Mouse (Mus musculus) neural tube, embryonic 13.5 days (tissue): ENCODE measurements at regions not wholly inside any gene's neighbourhood (a gene's known extent, or its start where the extent isn't known, plus 50 kb on each side); places are given as distances from the start of the nearest gene placed in this dataset.

Experiments
- ATAC-seq: fragments of 200-750 bp; cut with Nextera tagmentation; 2 replicates; pipeline ENCODE4 v1.8.0; 2017; ENCODE audit warnings: low read depth, mild to moderate bottlenecking, moderate TSS enrichment, moderate library complexity
- H3K27ac ChIP-seq: fragments of 300-500 bp; sonication (generic); replicated peaks from 2 replicates; pipeline ENCODE4 v1.5.1; 2015; ENCODE audit warnings: moderate library complexity, mild to moderate bottlenecking, inconsistent platforms
- H3K27me3 ChIP-seq: fragments of 300-500 bp; sonication (generic); 2 replicates; pipeline ENCODE4 v1.6.1; 2015; ENCODE audit warnings: mild to moderate bottlenecking, inconsistent platforms
- H3K36me3 ChIP-seq: fragments of 300-500 bp; sonication (generic); 2 replicates; pipeline ENCODE4 v1.6.1; 2015; ENCODE audit warnings: mild to moderate bottlenecking, inconsistent platforms
- H3K4me1 ChIP-seq: fragments of 300-500 bp; sonication (generic); replicated peaks from 2 replicates; pipeline ENCODE4 v1.6.1; 2015; ENCODE audit warnings: inconsistent platforms
- H3K4me2 ChIP-seq: fragments of 300-500 bp; sonication (generic); 2 replicates; pipeline ENCODE4 v1.6.1; 2015; ENCODE audit warnings: inconsistent platforms, mild to moderate bottlenecking, moderate library complexity
- H3K4me3 ChIP-seq: fragments of 300-500 bp; sonication (generic); 2 replicates; pipeline ENCODE4 v1.5.1; 2015; ENCODE audit warnings: mild to moderate bottlenecking, inconsistent platforms
- H3K9ac ChIP-seq: fragments of 300-500 bp; sonication (generic); 2 replicates; pipeline ENCODE4 v1.6.1; 2015; ENCODE audit warnings: moderate library complexity, mild to moderate bottlenecking, inconsistent platforms
- H3K9me3 ChIP-seq: fragments of 300-500 bp; sonication (generic); 2 replicates; pipeline ENCODE4 v1.6.1; 2016; ENCODE audit warnings: inconsistent platforms
- WGBS: fragments of 180-500 bp; shearing (Covaris S2); methylation state at CpG from one replicate; pipeline ENCODE4 v1.1.7; 2015; 5-methylcytosine and 5-hydroxymethylcytosine counted together

- 45% methylated on average over 9 of the region's 9 CpGs for WGBS
- H3K27ac ChIP-seq, result peak overlapping the region; percentile 46
- H3K36me3 ChIP-seq, result no peaks in the 10 kb centered on the region
- 0 out of 2 replicates have a peak overlapping the region, but pooled peaks have one; percentile 6 for H3K9ac ChIP-seq
- no peaks in the 10 kb centered on the region for H3K27me3 ChIP-seq
- H3K4me1 ChIP-seq, result peaks cover 29% of the 10 kb centered on the region
- H3K4me2 ChIP-seq, result no peak overlapping the region
- H3K9me3 ChIP-seq, result no peaks in the 10 kb centered on the region
- H3K4me3 ChIP-seq, result no peak overlapping the region
- ATAC-seq, result no peak
These were observed 89.9 kb upstream of the Mef2a start for GRCm38 (mm10) chr7:67462591-67462990.

- no peak for ATAC-seq
- Histone ChIP-seq H3K27ac (peak overlapping the region; percentile 46; the same call in 1 of the 2 replicates), H3K4me1 (peaks cover 29% of the 10 kb centered on the region), H3K9ac (no peak overlapping the region), H3K9me3 (no peaks in the 10 kb centered on the region), H3K4me2 (no peak overlapping the region), H3K27me3 (no peaks in the 10 kb centered on the region), H3K4me3 (no peak overlapping the region), H3K36me3 (no peaks in the 10 kb centered on the region)
- 90% methylated on average over 11 of the region's 11 CpGs for WGBS
These were observed 88.9 kb upstream of the Mef2a start for GRCm38 (mm10) chr7:67461333-67462255.

- Histone ChIP-seq H3K9me3 (no peaks in the 10 kb centered on the region), H3K4me3 (no peak overlapping the region), H3K27me3 (no peaks in the 10 kb centered on the region), H3K36me3 (no peaks in the 10 kb centered on the region), H3K9ac (no peak overlapping the region), H3K4me2 (no peak overlapping the region), H3K27ac (no peak overlapping the region), H3K4me1 (peaks cover 29% of the 10 kb centered on the region)
- no peak for ATAC-seq
- 79% methylated on average over 10 of the region's 10 CpGs for WGBS
These were observed 87.2 kb upstream of the Mef2a start for GRCm38 (mm10) chr7:67459810-67460209.

- Histone ChIP-seq H3K27me3 (no peaks in the 10 kb centered on the region), H3K4me1 (peaks cover 28% of the 10 kb centered on the region), H3K27ac (no peak overlapping the region), H3K36me3 (no peaks in the 10 kb centered on the region), H3K4me3 (no peak overlapping the region), H3K4me2 (no peak overlapping the region), H3K9me3 (no peaks in the 10 kb centered on the region), H3K9ac (no peak overlapping the region)
- 95% methylated on average over 9 of the region's 9 CpGs for WGBS
- ATAC-seq, result no peak
These were observed 86.6 kb upstream of the Mef2a start for GRCm38 (mm10) chr7:67459209-67459608.

GRCm38 (mm10) chr7:67458640-67459039 lies 86.0 kb upstream of the Mef2a start:
- Histone ChIP-seq H3K27ac (no peak overlapping the region), H3K27me3 (no peaks in the 10 kb centered on the region), H3K36me3 (no peaks in the 10 kb centered on the region), H3K9ac (no peak overlapping the region), H3K4me1 (peaks cover 22% of the 10 kb centered on the region), H3K9me3 (no peaks in the 10 kb centered on the region), H3K4me2 (no peak overlapping the region), H3K4me3 (no peak overlapping the region)
- no peak for ATAC-seq
- 93% methylated on average over 4 of the region's 4 CpGs for WGBS

- Histone ChIP-seq H3K9ac (no peak overlapping the region), H3K27ac (no peak overlapping the region), H3K36me3 (no peaks in the 10 kb centered on the region), H3K27me3 (no peaks in the 10 kb centered on the region), H3K4me3 (no peak overlapping the region), H3K4me1 (peaks cover 15% of the 10 kb centered on the region), H3K9me3 (no peaks in the 10 kb centered on the region), H3K4me2 (no peak overlapping the region)
- no peak for ATAC-seq
- WGBS, result 89% methylated on average over 1 of the region's 1 CpGs
These were observed 85.2 kb upstream of the Mef2a start for GRCm38 (mm10) chr7:67457898-67458297.

GRCm38 (mm10) chr7:67456015-67456414 lies 83.4 kb upstream of the Mef2a start:
- no peak overlapping the region for H3K4me3 ChIP-seq
- H3K4me1 ChIP-seq, result no peaks in the 10 kb centered on the region; the same call in 1 of the 2 replicates
- ATAC-seq, result no peak
- H3K27me3 ChIP-seq, result no peaks in the 10 kb centered on the region
- no peaks in the 10 kb centered on the region for H3K9me3 ChIP-seq
- H3K36me3 ChIP-seq, result no peaks in the 10 kb centered on the region
- 88% methylated on average over 4 of the region's 4 CpGs for WGBS
- no peak overlapping the region for H3K4me2 ChIP-seq
- H3K27ac ChIP-seq, result no peak overlapping the region
- no peak overlapping the region for H3K9ac ChIP-seq

- Histone ChIP-seq H3K4me3 (no peak overlapping the region), H3K27me3 (no peaks in the 10 kb centered on the region), H3K27ac (no peak overlapping the region), H3K9me3 (no peaks in the 10 kb centered on the region), H3K4me1 (no peaks in the 10 kb centered on the region), H3K36me3 (no peaks in the 10 kb centered on the region), H3K4me2 (no peak overlapping the region), H3K9ac (no peak overlapping the region)
- ATAC-seq, result no peak
- WGBS, result 63% methylated on average over 4 of the region's 4 CpGs
These were observed 81.8 kb upstream of the Mef2a start for GRCm38 (mm10) chr7:67454458-67454857.

- H3K27me3 ChIP-seq, result no peaks in the 10 kb centered on the region
These were observed 78.6 kb upstream of the Mef2a start for GRCm38 (mm10) chr7:67451157-67451793.

GRCm38 (mm10) chr7:67446606-67447005 lies 73.9 kb upstream of the Mef2a start:
- Histone ChIP-seq H3K9me3 (no peaks in the 10 kb centered on the region), H3K4me3 (no peak overlapping the region), H3K27ac (peak overlapping the region; percentile 78), H3K4me2 (no peak overlapping the region), H3K36me3 (no peaks in the 10 kb centered on the region), H3K9ac (no peak overlapping the region), H3K27me3 (no peaks in the 10 kb centered on the region), H3K4me1 (peaks cover 50% of the 10 kb centered on the region)
- ATAC-seq, result no peak
- 55% methylated on average over 9 of the region's 9 CpGs for WGBS

More at GRCm38 (mm10) chr7:67451157-67451793, 78.6 kb upstream of the Mef2a start:
- Histone ChIP-seq H3K9ac (no peak overlapping the region), H3K27ac (no peak overlapping the region), H3K4me3 (no peak overlapping the region), H3K36me3 (no peaks in the 10 kb centered on the region), H3K4me2 (no peak overlapping the region), H3K4me1 (peaks cover 10% of the 10 kb centered on the region), H3K9me3 (no peaks in the 10 kb centered on the region)
- 85% methylated on average over 6 of the region's 6 CpGs for WGBS
- no peak for ATAC-seq

GRCm38 (mm10) chr7:67445203-67446041 lies 72.8 kb upstream of the Mef2a start:
- Histone ChIP-seq H3K4me2 (no peak overlapping the region; the same call in 1 of the 2 replicates), H3K36me3 (no peaks in the 10 kb centered on the region), H3K4me3 (no peak overlapping the region), H3K27me3 (no peaks in the 10 kb centered on the region), H3K27ac (peak overlapping the region; percentile 78), H3K4me1 (peaks cover 50% of the 10 kb centered on the region), H3K9me3 (no peaks in the 10 kb centered on the region), H3K9ac (peak overlapping the region; percentile 44)
- 16% methylated on average over 12 of the region's 12 CpGs for WGBS
- ATAC-seq, result peak; percentile 41
